Mouse (Mus musculus) right cerebral cortex, adult 18-20 months (tissue): Measurements from ENCODE around the gene Rai1.

Experiments used
- DNase-seq: peaks from one replicate; pipeline ENCODE4 v3.0.0; 2022; ENCODE audit warnings: mixed read lengths

Rai1 gene

GRCm38 (mm10) chr11:60222469-60223236, 117.8 kb downstream of the Rai1 start, which contains the start of gene Srebf1:
Gene Srebf1 (minus strand): TSS chr11:60222581.
- DNase-seq: peak; percentile 72

GRCm38 (mm10) chr11:60224676-60225075, 119.9 kb downstream of the Rai1 start:
- DNase-seq: no peak

GRCm38 (mm10) chr11:60225874-60226273, 121.1 kb downstream of the Rai1 start:
- DNase-seq: no peak

GRCm38 (mm10) chr11:60228525-60228924, 123.7 kb downstream of the Rai1 start:
- no peak for DNase-seq

- no peak for DNase-seq
These were observed 125.0 kb downstream of the Rai1 start for GRCm38 (mm10) chr11:60229821-60230220.

GRCm38 (mm10) chr11:60230512-60230911, 125.7 kb downstream of the Rai1 start:
- DNase-seq: no peak

- no peak for DNase-seq
These were observed 126.5 kb downstream of the Rai1 start for GRCm38 (mm10) chr11:60231326-60231725.

- no peak for DNase-seq
These were observed 127.1 kb downstream of the Rai1 start for GRCm38 (mm10) chr11:60231951-60232350.

- no peak for DNase-seq
These were observed 127.7 kb downstream of the Rai1 start for GRCm38 (mm10) chr11:60232441-60233058.

- DNase-seq: peak; percentile 51
These were observed 128.4 kb downstream of the Rai1 start for GRCm38 (mm10) chr11:60233235-60233634.

GRCm38 (mm10) chr11:60235351-60235750, 130.5 kb downstream of the Rai1 start:
- no peak for DNase-seq

GRCm38 (mm10) chr11:60240509-60240908, 135.7 kb downstream of the Rai1 start:
- DNase-seq: no peak

GRCm38 (mm10) chr11:60244503-60245143, 139.8 kb downstream of the Rai1 start:
- no peak for DNase-seq

- DNase-seq: peak; percentile 61
These were observed 141.3 kb downstream of the Rai1 start for GRCm38 (mm10) chr11:60246077-60246476.

- peak; percentile 39 for DNase-seq
These were observed 143.1 kb downstream of the Rai1 start for GRCm38 (mm10) chr11:60247753-60248550.
